Mouse (Mus musculus) cortical plate, adult 2 months (tissue): Measurements from ENCODE around the gene Mael. TPM values are rescaled to one million over a fixed set of nuclear protein-coding genes. Genes with fewer than 3 reads are reported as not detected.

Experiments used
- H3K27ac ChIP-seq: fragments of 200-500 bp; 2 replicates; pipeline ENCODE4 v1.5.1; 2012; ENCODE audit warnings: low read length, control low read depth, inconsistent platforms; ENCODE audit not compliant: insufficient read depth
- H3K4me1 ChIP-seq: fragments of 200-500 bp; 2 replicates; pipeline ENCODE4 v1.6.1; 2011; ENCODE audit warnings: low read length; ENCODE audit not compliant: control insufficient read depth, insufficient read depth
- H3K4me3 ChIP-seq: fragments of 200-500 bp; 2 replicates; pipeline ENCODE4 v1.5.1; 2011; ENCODE audit warnings: mild to moderate bottlenecking, low read length, control low read depth; ENCODE audit not compliant: insufficient read depth
- CTCF ChIP-seq: fragments of 200-500 bp; IDR thresholded peaks from 2 replicates; pipeline ENCODE4 v1.5.1; 2011; ENCODE audit warnings: mild to moderate bottlenecking, control low read depth, low read length; ENCODE audit not compliant: insufficient read depth; ENCODE audit errors: extremely low read depth
- POLR2A ChIP-seq: fragments of 200-500 bp; IDR thresholded peaks from 2 replicates; pipeline ENCODE4 v1.6.1; 2011; ENCODE audit warnings: mild to moderate bottlenecking, low read length, control low read depth; ENCODE audit not compliant: insufficient read depth; ENCODE audit errors: extremely low read depth
- polyA plus RNA-seq: library from polyadenylated mRNA; depleted of rRNA; stranded (reverse); fragments of >200 nt; gene quantifications from 2 replicates; pipeline ENCODE4 v1.2.3, GENCODE M21; 2012; rRNA removed

Gene Mael
- polyA plus RNA-seq, 1 experiment, result 0.06 TPM

- TF ChIP-seq POLR2A (no peak), CTCF (no peak)
These were observed 79.9 kb downstream of the Mael start for GRCm38 (mm10) chr1:166158664-166159063.

DNA sequence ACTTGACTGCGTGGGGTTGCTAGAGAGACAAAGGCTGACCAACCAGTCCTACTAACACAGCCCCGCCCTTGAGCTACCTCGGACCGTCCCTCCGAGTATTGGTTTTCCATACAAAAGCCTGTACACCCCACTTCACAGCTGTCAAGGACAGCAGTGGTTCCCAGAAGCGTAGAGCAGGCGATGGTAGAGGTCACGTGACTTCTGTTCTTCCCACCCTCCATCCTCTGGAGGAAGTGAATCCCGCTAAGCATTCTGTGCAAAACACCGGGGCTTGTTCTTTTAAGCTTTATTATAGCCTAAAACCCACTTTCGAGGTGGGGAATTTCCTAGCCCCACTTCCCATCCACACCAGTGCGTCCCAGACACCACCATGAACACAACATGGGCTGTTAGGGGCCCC, 80.8 kb downstream of the Mael start:
- H3K4me1 ChIP-seq, result no peaks in the 10 kb centered on the region
- H3K4me3 ChIP-seq, result no peak overlapping the region
- TF ChIP-seq POLR2A, result no peak
- TF ChIP-seq CTCF, result no peak
- no peak overlapping the region for H3K27ac ChIP-seq

More at GRCm38 (mm10) chr1:166158664-166159063, 79.9 kb downstream of the Mael start:
- H3K27ac ChIP-seq, result no peak overlapping the region
- H3K4me1 ChIP-seq, result no peaks in the 10 kb centered on the region
- no peak overlapping the region for H3K4me3 ChIP-seq

- TF ChIP-seq CTCF (no peak), POLR2A (no peak)
- Histone ChIP-seq H3K27ac (no peak overlapping the region), H3K4me3 (no peak overlapping the region), H3K4me1 (no peaks in the 10 kb centered on the region)
These were observed 83.4 kb downstream of the Mael start for GRCm38 (mm10) chr1:166155113-166155494.

- peak; percentile 95 for TF ChIP-seq CTCF
- TF ChIP-seq POLR2A, result no peak
- Histone ChIP-seq H3K4me1 (no peaks in the 10 kb centered on the region), H3K27ac (no peak overlapping the region), H3K4me3 (no peak overlapping the region)
These were observed 84.1 kb downstream of the Mael start for GRCm38 (mm10) chr1:166154162-166155112.

DNA sequence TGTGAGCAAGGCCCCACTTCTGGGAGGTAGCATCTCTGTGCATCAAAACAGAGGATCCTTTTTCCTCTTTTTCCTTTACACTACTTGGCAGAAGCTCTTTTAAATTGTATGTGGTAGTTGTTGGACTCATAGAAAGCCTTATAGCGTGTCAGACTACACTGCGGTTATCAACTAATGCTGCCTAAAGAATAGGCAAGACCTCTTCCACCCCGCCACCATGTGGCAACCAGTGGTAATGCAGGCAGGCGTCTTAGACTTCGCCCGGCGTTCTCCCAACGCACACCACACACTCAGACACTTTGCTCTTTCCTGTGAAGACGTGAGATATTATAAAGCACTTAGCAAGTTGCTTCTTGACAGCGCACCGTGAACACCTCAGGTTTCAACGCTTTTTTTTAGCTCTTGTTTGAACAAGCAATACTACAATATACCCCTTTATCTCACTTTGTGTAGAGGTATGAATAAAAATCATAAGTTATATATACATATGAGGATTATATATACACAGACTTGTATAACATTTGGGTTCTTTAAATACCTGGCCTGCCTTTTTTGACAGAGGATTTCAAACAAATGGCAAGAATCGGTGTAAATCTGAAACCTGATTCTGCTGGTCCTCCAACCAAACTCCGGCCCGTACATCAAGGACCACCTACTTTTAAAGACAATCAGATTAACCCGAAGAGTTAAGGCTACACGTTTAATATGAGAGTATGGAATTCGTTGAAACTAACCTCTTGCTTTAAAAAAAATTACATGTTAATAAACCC, 85.0 kb downstream of the Mael start:
- H3K4me3 ChIP-seq, result no peak overlapping the region
- no peak overlapping the region for H3K27ac ChIP-seq
- H3K4me1 ChIP-seq, result no peaks in the 10 kb centered on the region
- TF ChIP-seq CTCF (peak; percentile 96), POLR2A (no peak)

DNA sequence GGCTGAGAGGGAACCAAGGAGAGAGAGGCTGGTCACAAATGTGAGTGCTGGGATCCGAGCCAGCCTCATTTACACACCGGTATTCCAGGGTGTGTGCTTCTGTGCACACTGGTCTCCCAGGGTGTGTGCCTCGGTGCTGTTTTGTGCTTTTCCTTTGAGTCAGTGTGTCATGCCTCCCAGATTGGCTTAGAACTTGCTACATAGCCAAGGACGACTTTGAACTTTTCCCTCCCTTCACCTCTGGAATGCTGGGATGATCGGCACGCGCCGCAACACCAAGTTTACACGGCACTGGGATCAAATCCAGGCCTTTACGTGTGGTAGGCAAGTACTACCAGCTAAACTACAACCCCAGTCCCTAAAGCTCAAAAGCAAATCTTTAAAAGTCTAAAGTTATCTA, 86.5 kb downstream of the Mael start:
- Histone ChIP-seq H3K4me1 (no peaks in the 10 kb centered on the region), H3K27ac (no peak overlapping the region)
- no peak for TF ChIP-seq POLR2A
- no peak for TF ChIP-seq CTCF

DNA sequence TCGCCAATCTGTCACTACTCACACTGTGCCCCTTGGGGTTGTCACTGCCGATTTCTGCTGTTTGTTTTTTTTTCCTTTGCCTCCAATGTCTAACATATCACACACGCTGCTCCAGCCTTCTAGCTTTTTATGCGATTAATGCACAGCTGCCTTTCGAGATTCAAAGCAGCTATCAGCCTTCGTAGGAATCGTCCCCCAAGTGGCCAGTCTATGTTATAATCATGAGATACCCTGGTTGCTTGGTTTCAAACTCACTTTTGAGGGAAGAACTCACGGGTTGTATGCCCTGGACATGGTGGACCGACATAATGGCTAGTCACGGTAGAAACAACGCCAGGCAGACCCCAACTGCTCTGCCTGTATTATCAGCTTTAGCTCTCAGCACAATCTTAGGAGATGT, 87.2 kb downstream of the Mael start:
- H3K27ac ChIP-seq, result no peak overlapping the region
- no peak overlapping the region for H3K4me3 ChIP-seq
- no peaks in the 10 kb centered on the region for H3K4me1 ChIP-seq
- TF ChIP-seq CTCF (0 out of 2 replicates have a peak, but pooled peaks have one; percentile 27), POLR2A (no peak)

More for the DNA sequence above, 86.5 kb downstream of the Mael start:
- H3K4me3 ChIP-seq, result no peak overlapping the region

Other genes with a start within 250 kb of the Mael start
- 7.4 and 7.7 TPM in 2 replicates for gene Pou2f1, start 236.1 kb downstream of the Mael start, polyA plus RNA-seq
- gene Dusp27, start 110.8 kb downstream of the Mael start, polyA plus RNA-seq, result 0.21 and 0.25 TPM in 2 replicates
- not detected in 2 replicates for gene Gpa33, start 108.5 kb downstream of the Mael start, polyA plus RNA-seq
- 27.8 and 28.9 TPM in 2 replicates for gene Ildr2, start 15.4 kb upstream of the Mael start, polyA plus RNA-seq
- gene Tada1, start 140.3 kb upstream of the Mael start, polyA plus RNA-seq, result 42.5 and 43.2 TPM in 2 replicates
- 26.2 TPM in 2 replicates for gene Pogk, start 171.1 kb upstream of the Mael start, polyA plus RNA-seq